Mouse (Mus musculus) limb, embryonic 10.5 days (tissue): ENCODE data around the gene Prss32. TPM values are rescaled to one million over a fixed set of nuclear protein-coding genes. Genes with fewer than 3 reads are reported as not detected.

Experiments
- DNase-seq: peaks from one replicate; pipeline ENCODE4 v3.0.0-alpha.2; 2017; ENCODE audit warnings: low spot score
- H3K27ac ChIP-seq: fragments of 300-500 bp; sonication (generic); 2 replicates; pipeline ENCODE4 v1.5.1; 2016; ENCODE audit warnings: mild to moderate bottlenecking
- H3K27me3 ChIP-seq: fragments of 300-500 bp; sonication (generic); 2 replicates; pipeline ENCODE4 v1.6.1; 2016; ENCODE audit warnings: low read depth, mild to moderate bottlenecking; ENCODE audit not compliant: poor library complexity, severe bottlenecking
- H3K36me3 ChIP-seq: fragments of 300-500 bp; sonication (generic); 2 replicates; pipeline ENCODE4 v1.6.1; 2016; ENCODE audit warnings: mild to moderate bottlenecking, moderate library complexity
- H3K4me1 ChIP-seq: fragments of 300-500 bp; sonication (generic); 2 replicates; pipeline ENCODE4 v1.6.1; 2016
- H3K4me3 ChIP-seq: fragments of 300-500 bp; sonication (generic); 2 replicates; pipeline ENCODE4 v1.5.1; 2016; ENCODE audit warnings: mild to moderate bottlenecking, moderate library complexity
- H3K9me3 ChIP-seq: fragments of 300-500 bp; sonication (generic); replicated peaks from 2 replicates; pipeline ENCODE4 v1.6.1; 2016; ENCODE audit warnings: mild to moderate bottlenecking
- WGBS: fragments of 180-500 bp; shearing (Covaris S2); methylation state at CpG from one replicate; pipeline ENCODE4 v1.1.7; 2016; 5-methylcytosine and 5-hydroxymethylcytosine counted together
- polyA plus RNA-seq: library from polyadenylated mRNA; unstranded; fragments of >200 nt; fragmentation: Nextera tagmentation; extraction: Ambion mirVana; gene quantifications from 2 replicates; pipeline ENCODE4 v1.2.1, GENCODE M21; 2016

Prss32 gene
- polyA plus RNA-seq, 1 experiment from 2014 or later, result not detected

GRCm38 (mm10) chr17:23820731-23821130 is 22.9 kb upstream of the Prss32 start:
- Histone ChIP-seq H3K27me3 (no peaks in the 10 kb centered on the region), H3K36me3 (peaks cover 100% of the 10 kb centered on the region), H3K9me3 (peaks cover 13% of the 10 kb centered on the region; the same call in 1 of the 2 replicates), H3K4me3 (no peak overlapping the region), H3K4me1 (peaks cover 21% of the 10 kb centered on the region), H3K27ac (no peak overlapping the region)
- WGBS, result 96% methylated on average over 5 of the region's 5 CpGs
- DNase-seq, result no peak

GRCm38 (mm10) chr17:23822094-23822493 is 21.6 kb upstream of the Prss32 start:
- Histone ChIP-seq H3K4me3 (no peak overlapping the region), H3K27ac (no peak overlapping the region), H3K36me3 (peaks cover 100% of the 10 kb centered on the region), H3K27me3 (no peaks in the 10 kb centered on the region), H3K9me3 (peaks cover 11% of the 10 kb centered on the region; the same call in 1 of the 2 replicates), H3K4me1 (peaks cover 25% of the 10 kb centered on the region)
- 81% methylated on average over 6 of the region's 6 CpGs for WGBS
- no peak for DNase-seq

GRCm38 (mm10) chr17:23823018-23823417 is 20.6 kb upstream of the Prss32 start:
- no peak for DNase-seq
- Histone ChIP-seq H3K27me3 (no peaks in the 10 kb centered on the region), H3K4me1 (peaks cover 34% of the 10 kb centered on the region), H3K27ac (no peak overlapping the region), H3K9me3 (peaks cover 9% of the 10 kb centered on the region; the same call in 1 of the 2 replicates), H3K36me3 (peaks cover 96% of the 10 kb centered on the region), H3K4me3 (no peak overlapping the region)
- WGBS, result 88% methylated on average over 16 of the region's 16 CpGs

- DNase-seq, result no peak
- peaks cover 90% of the 10 kb centered on the region for H3K36me3 ChIP-seq
- 93% methylated on average over 12 of the region's 12 CpGs for whole genome bisulfite sequencing
These were observed 20.0 kb upstream of the Prss32 start for GRCm38 (mm10) chr17:23823614-23824013.

DNA sequence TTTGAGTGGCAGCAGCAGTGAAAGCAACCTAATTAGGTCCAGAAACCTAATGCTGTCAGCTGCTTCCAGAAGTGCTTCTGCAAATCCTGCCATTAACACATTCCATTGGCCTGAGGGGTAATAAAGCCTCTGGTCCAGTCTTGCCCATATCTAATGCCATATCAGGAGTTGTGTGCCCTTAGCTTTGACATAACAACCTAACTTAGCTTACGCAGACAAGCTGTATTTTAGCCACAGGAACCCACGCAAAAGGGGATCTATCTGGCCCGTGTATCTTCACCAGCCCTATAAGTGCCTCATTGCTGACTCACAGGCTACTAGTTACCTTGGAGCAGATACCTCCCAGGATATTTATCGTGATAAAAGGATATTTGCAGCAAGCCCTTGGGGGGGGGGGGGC is 18.1 kb upstream of the Prss32 start:
- Histone ChIP-seq H3K4me3 (no peak overlapping the region; the same call in 1 of the 2 replicates), H3K4me1 (peaks cover 43% of the 10 kb centered on the region), H3K27ac (no peak overlapping the region), H3K36me3 (peaks cover 70% of the 10 kb centered on the region), H3K9me3 (no peaks in the 10 kb centered on the region), H3K27me3 (no peaks in the 10 kb centered on the region)
- no peak for DNase-seq
- 83% methylated on average over 4 of the region's 4 CpGs for WGBS

More at GRCm38 (mm10) chr17:23823614-23824013, 20.0 kb upstream of the Prss32 start:
- Histone ChIP-seq H3K4me3 (no peak overlapping the region), H3K9me3 (0 out of 2 replicates have a peak, but pooled peaks cover 4% of the 10 kb centered on the region), H3K4me1 (peaks cover 36% of the 10 kb centered on the region), H3K27me3 (no peaks in the 10 kb centered on the region), H3K27ac (no peak overlapping the region)

DNA sequence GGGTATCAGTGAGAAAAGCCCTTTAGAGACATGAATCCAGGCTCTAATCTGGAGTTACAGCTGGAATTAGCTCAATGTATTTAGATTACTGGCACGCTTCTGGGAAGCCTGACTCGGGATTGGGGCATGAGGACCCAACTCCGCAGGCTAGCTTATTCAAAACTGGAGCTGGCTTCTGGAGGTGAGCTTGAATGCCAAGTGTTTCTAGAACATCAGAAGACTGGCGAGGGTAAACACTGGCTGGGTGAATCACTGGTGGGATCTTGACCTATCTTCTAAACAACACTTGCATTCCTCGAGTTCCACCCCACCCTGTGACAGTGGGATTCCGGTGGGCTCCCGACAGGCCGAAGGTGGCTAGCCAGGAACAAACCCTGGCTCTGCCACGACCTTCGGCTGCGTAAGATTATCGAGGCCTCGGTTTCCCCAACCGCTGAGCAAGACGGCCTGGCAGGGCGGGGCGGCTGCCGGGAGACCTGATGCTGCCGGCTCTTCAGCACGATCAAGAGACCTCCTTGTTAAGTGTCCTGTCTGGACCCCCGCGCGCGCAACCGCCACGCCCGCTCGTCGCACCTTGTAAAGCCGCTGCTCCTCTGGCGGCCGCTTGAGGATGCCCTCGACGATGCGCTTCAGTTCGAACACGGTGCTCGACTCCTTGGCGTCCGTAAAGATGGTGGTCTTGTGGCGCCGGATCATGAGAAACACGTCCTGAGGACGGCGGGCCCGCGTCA is 15.2 kb upstream of the Prss32 start:
- Histone ChIP-seq H3K27me3 (peaks cover 3% of the 10 kb centered on the region; the same call in 1 of the 2 replicates), H3K36me3 (peaks cover 42% of the 10 kb centered on the region), H3K27ac (peak overlapping the region; percentile 93), H3K4me3 (peak overlapping the region; percentile 90), H3K9me3 (no peaks in the 10 kb centered on the region), H3K4me1 (peaks cover 41% of the 10 kb centered on the region)
- peak; percentile 81 for DNase-seq
- under 1% methylated on average over 45 of the region's 47 CpGs for WGBS

GRCm38 (mm10) chr17:23829064-23829619 is 14.5 kb upstream of the Prss32 start, which contains the start of gene Elob:
TSS of gene Elob (minus strand) at chr17:23829136.
- WGBS, result 2% methylated on average over 40 of the region's 42 CpGs

DNA sequence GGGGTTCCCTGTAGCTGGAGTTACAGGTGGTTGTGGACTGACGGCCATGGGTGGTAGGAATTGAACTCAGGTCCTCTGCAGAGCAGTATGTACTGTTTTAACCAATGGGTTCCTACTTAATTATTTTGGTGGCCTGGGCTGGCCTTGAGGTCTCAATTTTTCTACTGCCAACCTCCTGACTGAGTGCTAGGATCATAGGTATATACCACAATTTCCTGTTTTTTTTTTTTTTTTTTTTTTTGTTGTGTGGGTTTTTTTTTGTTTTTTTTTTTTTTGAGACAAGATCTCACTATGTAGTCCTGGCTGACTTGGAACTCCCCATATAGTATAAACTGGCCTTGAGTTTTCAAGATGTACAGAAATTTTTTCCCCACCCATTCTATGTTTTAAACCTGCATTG is 12.5 kb upstream of the Prss32 start:
- no peak overlapping the region for H3K4me3 ChIP-seq
- no peaks in the 10 kb centered on the region for H3K9me3 ChIP-seq
- no peak overlapping the region for H3K27ac ChIP-seq
- WGBS, result 97% methylated on average over 1 of the region's 1 CpGs
- H3K36me3 ChIP-seq, result peaks cover 14% of the 10 kb centered on the region
- DNase-seq, result no peak
- peaks cover 21% of the 10 kb centered on the region; the same call in 1 of the 2 replicates for H3K27me3 ChIP-seq
- H3K4me1 ChIP-seq, result peaks cover 27% of the 10 kb centered on the region

More at GRCm38 (mm10) chr17:23829064-23829619, 14.5 kb upstream of the Prss32 start, which contains the start of gene Elob:
- DNase-seq, result peak; percentile 93
- peak within 1 kb of the TSS; percentile 93 for H3K27ac ChIP-seq
- no peaks in the 10 kb centered on the region for H3K9me3 ChIP-seq
- H3K27me3 ChIP-seq, result peaks cover 9% of the 10 kb centered on the region; the same call in 1 of the 2 replicates
- peaks cover 40% of the 10 kb centered on the region for H3K4me1 ChIP-seq
- H3K36me3 ChIP-seq, result peaks cover 35% of the 10 kb centered on the region
- peak within 1 kb of the TSS; percentile 90 for H3K4me3 ChIP-seq

- H3K27ac ChIP-seq, result no peak within 1 kb of the TSS
- WGBS, result 77% methylated on average over 8 of the region's 8 CpGs
These were observed 7.6 kb upstream of the Prss32 start, which contains the start of gene Prss33 for GRCm38 (mm10) chr17:23836006-23836575. TSS of gene Prss33 (minus strand) at chr17:23836056.

GRCm38 (mm10) chr17:23841145-23841544 is 2.5 kb upstream of the Prss32 start:
- Histone ChIP-seq H3K4me1 (peaks cover 12% of the 10 kb centered on the region), H3K9me3 (no peaks in the 10 kb centered on the region), H3K27me3 (peaks cover 6% of the 10 kb centered on the region; the same call in 1 of the 2 replicates), H3K27ac (no peak overlapping the region), H3K36me3 (no peaks in the 10 kb centered on the region), H3K4me3 (no peak overlapping the region)
- peak; percentile 64 for DNase-seq
- WGBS, result 33% methylated on average over 4 of the region's 4 CpGs

More at GRCm38 (mm10) chr17:23836006-23836575, 7.6 kb upstream of the Prss32 start, which contains the start of gene Prss33:
- DNase-seq, result no peak
- peaks cover 21% of the 10 kb centered on the region; the same call in 1 of the 2 replicates for H3K27me3 ChIP-seq
- no peaks in the 10 kb centered on the region for H3K36me3 ChIP-seq
- no peaks in the 10 kb centered on the region for H3K9me3 ChIP-seq
- no peak within 1 kb of the TSS for H3K4me3 ChIP-seq
- H3K4me1 ChIP-seq, result peaks cover 7% of the 10 kb centered on the region; the same call in 1 of the 2 replicates

DNA sequence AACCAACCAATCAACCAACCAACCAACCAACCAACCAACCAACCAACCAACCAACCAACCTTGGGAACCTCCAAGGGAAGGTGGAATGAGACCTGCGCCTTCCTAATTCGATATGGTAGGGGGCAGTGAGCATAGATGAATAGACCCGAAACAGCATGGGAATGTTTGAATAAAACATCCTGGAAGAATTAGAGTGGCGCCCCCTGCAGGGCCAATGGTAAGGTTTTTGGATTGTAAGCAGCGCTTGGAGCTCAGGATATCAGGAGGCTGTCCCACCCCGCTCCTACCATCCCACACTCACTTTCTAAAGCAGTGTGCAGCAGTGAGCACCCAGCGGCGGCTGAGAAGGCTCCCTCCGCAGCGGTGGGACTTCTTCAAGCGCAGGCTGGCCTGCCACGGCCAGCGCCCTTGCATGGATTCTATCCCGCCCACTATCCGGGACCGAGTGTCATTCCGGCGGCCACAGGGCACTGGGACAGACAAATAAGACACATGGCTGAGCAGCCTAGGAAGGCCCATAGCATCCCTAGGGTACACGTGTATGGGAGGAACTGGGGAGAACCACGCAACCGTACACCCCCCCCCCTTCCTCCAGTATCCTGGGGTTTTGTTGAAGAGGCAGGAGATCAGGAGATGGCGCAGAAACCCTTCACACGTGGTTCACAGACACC is 379 bp upstream of the Prss32 start:
- Histone ChIP-seq H3K27me3 (peaks cover 6% of the 10 kb centered on the region; the same call in 1 of the 2 replicates), H3K27ac (peak overlapping the region; percentile 31; the same call in 1 of the 2 replicates), H3K36me3 (no peaks in the 10 kb centered on the region), H3K4me3 (peak overlapping the region; percentile 43), H3K4me1 (peaks cover 12% of the 10 kb centered on the region), H3K9me3 (no peaks in the 10 kb centered on the region)
- peak; percentile 39 for DNase-seq
- WGBS, result 45% methylated on average over 23 of the region's 23 CpGs

DNA sequence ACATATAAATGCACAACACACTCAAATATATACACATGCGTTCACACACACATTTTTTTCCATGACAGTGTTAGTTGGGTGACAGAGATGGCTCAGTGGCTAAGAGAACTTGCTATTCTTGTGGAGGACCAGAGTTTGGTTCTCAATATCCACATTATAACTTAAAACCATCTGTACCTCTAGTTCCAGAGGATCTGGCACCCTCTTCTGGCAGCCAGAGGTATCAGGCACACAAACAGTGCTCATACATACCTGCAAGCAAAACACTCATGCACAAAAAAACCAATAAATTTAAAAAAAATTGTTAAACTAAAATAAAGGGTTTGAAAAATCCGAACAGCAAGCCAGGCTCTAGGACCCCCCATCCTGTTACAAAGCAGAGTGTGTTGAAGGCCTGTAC is 6.4 kb downstream of the Prss32 start:
- no peaks in the 10 kb centered on the region for H3K4me1 ChIP-seq
- H3K27ac ChIP-seq, result no peak overlapping the region
- DNase-seq, result no peak
- H3K27me3 ChIP-seq, result no peaks in the 10 kb centered on the region
- 61% methylated on average over 2 of the region's 2 CpGs for WGBS
- H3K36me3 ChIP-seq, result no peaks in the 10 kb centered on the region
- no peaks in the 10 kb centered on the region for H3K9me3 ChIP-seq
- no peak overlapping the region for H3K4me3 ChIP-seq
